Mouse (Mus musculus) midbrain, embryonic 10.5 days (tissue): ENCODE data around the gene Cd44. TPM values are rescaled to one million over a fixed set of nuclear protein-coding genes. Genes with fewer than 3 reads are reported as not detected.

ENCODE experiments used
- DNase-seq: peaks from one replicate; pipeline ENCODE4 v3.0.0-alpha.2; 2017; ENCODE audit warnings: low spot score
- H3K27ac ChIP-seq: fragments of 300-500 bp; sonication (generic); replicated peaks from 2 replicates; pipeline ENCODE4 v1.5.1; 2016; ENCODE audit warnings: mild to moderate bottlenecking
- H3K27me3 ChIP-seq: fragments of 300-500 bp; sonication (generic); 2 replicates; pipeline ENCODE4 v1.6.1; 2016; ENCODE audit warnings: low read depth, mild to moderate bottlenecking; ENCODE audit not compliant: poor library complexity, severe bottlenecking
- H3K36me3 ChIP-seq: fragments of 300-500 bp; sonication (generic); 2 replicates; pipeline ENCODE4 v1.6.1; 2016; ENCODE audit warnings: mild to moderate bottlenecking, moderate library complexity
- H3K4me1 ChIP-seq: fragments of 300-500 bp; sonication (generic); 2 replicates; pipeline ENCODE4 v1.6.1; 2016
- H3K4me3 ChIP-seq: fragments of 300-500 bp; sonication (generic); 2 replicates; pipeline ENCODE4 v1.5.1; 2016; ENCODE audit warnings: mild to moderate bottlenecking, moderate library complexity
- H3K9me3 ChIP-seq: fragments of 300-500 bp; sonication (generic); replicated peaks from 2 replicates; pipeline ENCODE4 v1.6.1; 2016; ENCODE audit warnings: mild to moderate bottlenecking
- WGBS: fragments of 180-500 bp; shearing (Covaris S2); methylation state at CpG from one replicate; pipeline ENCODE4 v1.1.7; 2016; 5-methylcytosine and 5-hydroxymethylcytosine counted together
- polyA plus RNA-seq: library from polyadenylated mRNA; unstranded; fragments of >200 nt; fragmentation: Nextera tagmentation; extraction: Ambion mirVana; gene quantifications from 2 replicates; pipeline ENCODE4 v1.2.1, GENCODE M21; 2016

The Cd44 gene
- polyA plus RNA-seq, 1 experiment from 2014 or later: 2.9 TPM

DNA sequence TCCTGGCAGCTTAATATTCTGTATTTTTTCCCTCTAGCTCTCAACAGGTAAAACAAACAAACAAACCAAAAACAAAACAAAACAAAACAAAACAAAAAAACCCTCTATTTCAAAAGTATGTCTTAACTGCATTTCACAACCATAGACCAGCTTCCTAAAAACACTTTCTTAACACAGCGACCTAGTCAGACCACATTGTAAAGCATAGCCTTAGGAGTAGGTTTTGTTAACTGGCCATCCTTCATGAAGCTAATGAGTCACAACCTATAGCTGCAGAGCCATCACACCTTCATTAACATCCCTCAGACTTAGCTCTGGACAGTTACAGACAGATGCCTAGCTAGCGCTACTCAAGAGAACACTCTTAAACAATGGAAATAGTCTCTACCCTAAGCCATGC, 37.9 kb downstream of the Cd44 start:
- Histone ChIP-seq H3K9me3 (no peaks in the 10 kb centered on the region), H3K4me3 (no peak overlapping the region), H3K36me3 (no peaks in the 10 kb centered on the region), H3K27ac (no peak overlapping the region), H3K4me1 (peaks cover 10% of the 10 kb centered on the region; the same call in 1 of the 2 replicates), H3K27me3 (no peaks in the 10 kb centered on the region)
- 94% methylated on average over 2 of the region's 2 CpGs for WGBS
- no peak for DNase-seq

GRCm38 (mm10) chr2:102862706-102863105, 38.8 kb downstream of the Cd44 start:
- no peak for DNase-seq
- no peak overlapping the region for H3K4me3 ChIP-seq
- 86% methylated on average over 7 of the region's 7 CpGs for WGBS
- no peaks in the 10 kb centered on the region for H3K36me3 ChIP-seq
- peaks cover 5% of the 10 kb centered on the region; the same call in 1 of the 2 replicates for H3K4me1 ChIP-seq
- H3K9me3 ChIP-seq: no peaks in the 10 kb centered on the region
- H3K27me3 ChIP-seq: no peaks in the 10 kb centered on the region
- H3K27ac ChIP-seq: no peak overlapping the region

GRCm38 (mm10) chr2:102858271-102858670, 43.2 kb downstream of the Cd44 start:
- no peak overlapping the region for H3K4me3 ChIP-seq
- H3K27me3 ChIP-seq: no peaks in the 10 kb centered on the region
- no peaks in the 10 kb centered on the region for H3K9me3 ChIP-seq
- H3K36me3 ChIP-seq: no peaks in the 10 kb centered on the region
- WGBS: 95% methylated on average over 6 of the region's 6 CpGs
- H3K4me1 ChIP-seq: no peaks in the 10 kb centered on the region
- DNase-seq: no peak
- H3K27ac ChIP-seq: no peak overlapping the region

DNA sequence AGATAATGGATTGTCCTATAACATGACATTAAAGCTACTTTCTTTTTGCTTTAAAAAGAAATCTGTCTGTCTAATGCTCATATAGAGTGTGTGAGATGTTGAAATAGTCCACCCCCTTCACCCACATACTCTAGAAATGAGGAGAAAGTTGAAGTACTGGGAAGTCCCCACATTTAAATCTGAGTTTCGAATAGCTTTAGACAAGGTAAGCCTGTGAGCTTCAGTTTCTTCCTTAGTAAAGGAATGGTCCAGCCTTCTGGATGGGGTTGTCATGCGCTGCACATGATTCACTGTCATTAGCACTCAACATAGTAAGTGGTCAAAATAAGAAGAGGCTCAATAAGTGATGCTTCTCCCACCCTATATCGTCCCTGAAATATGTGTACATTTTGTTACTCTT, 48.2 kb downstream of the Cd44 start:
- Histone ChIP-seq H3K9me3 (no peaks in the 10 kb centered on the region), H3K27me3 (peaks cover 12% of the 10 kb centered on the region), H3K4me1 (peaks cover 10% of the 10 kb centered on the region), H3K27ac (no peak overlapping the region), H3K36me3 (no peaks in the 10 kb centered on the region), H3K4me3 (no peak overlapping the region)
- DNase-seq: no peak
- WGBS: 92% methylated on average over 3 of the region's 3 CpGs

- no peak overlapping the region for H3K27ac ChIP-seq
- no peaks in the 10 kb centered on the region for H3K9me3 ChIP-seq
- H3K27me3 ChIP-seq: peaks cover 12% of the 10 kb centered on the region
- H3K4me3 ChIP-seq: no peak overlapping the region
- peaks cover 10% of the 10 kb centered on the region for H3K4me1 ChIP-seq
- H3K36me3 ChIP-seq: no peaks in the 10 kb centered on the region
- DNase-seq: no peak
- 84% methylated on average over 4 of the region's 4 CpGs for WGBS
These were observed 49.5 kb downstream of the Cd44 start for GRCm38 (mm10) chr2:102851936-102852477.

DNA sequence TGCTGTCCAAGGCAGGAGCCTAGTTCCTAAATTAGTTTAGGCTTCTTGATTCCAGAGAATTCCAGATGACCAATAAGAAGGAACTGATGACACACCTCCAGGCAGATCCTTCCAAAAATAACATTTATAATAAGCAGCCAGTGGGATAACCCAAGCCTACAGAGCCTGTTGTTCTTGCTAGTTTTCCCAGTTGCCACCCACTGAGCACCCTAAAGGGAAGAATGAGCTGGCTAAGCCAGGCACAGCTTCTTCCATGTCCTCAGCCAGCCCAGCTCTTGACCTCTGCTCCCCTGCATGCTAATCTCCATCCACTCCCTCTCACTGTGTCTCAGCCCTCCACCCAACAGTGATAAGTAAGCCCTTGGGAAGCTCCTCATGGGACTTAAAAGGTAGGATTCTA, 51.4 kb downstream of the Cd44 start:
- H3K36me3 ChIP-seq: no peaks in the 10 kb centered on the region
- peak; percentile 25 for DNase-seq

GRCm38 (mm10) chr2:102848811-102849433, 52.5 kb downstream of the Cd44 start:
- no peak for DNase-seq
- peaks cover 10% of the 10 kb centered on the region for H3K4me1 ChIP-seq
- no peak overlapping the region for H3K27ac ChIP-seq
- 91% methylated on average over 5 of the region's 5 CpGs for WGBS
- no peaks in the 10 kb centered on the region for H3K9me3 ChIP-seq
- H3K36me3 ChIP-seq: no peaks in the 10 kb centered on the region
- H3K4me3 ChIP-seq: no peak overlapping the region
- peaks cover 12% of the 10 kb centered on the region for H3K27me3 ChIP-seq

More for the DNA sequence above, 51.4 kb downstream of the Cd44 start:
- peaks cover 12% of the 10 kb centered on the region for H3K27me3 ChIP-seq
- no peak overlapping the region for H3K27ac ChIP-seq
- peaks cover 10% of the 10 kb centered on the region for H3K4me1 ChIP-seq
- no peak overlapping the region for H3K4me3 ChIP-seq
- H3K9me3 ChIP-seq: no peaks in the 10 kb centered on the region

- H3K27me3 ChIP-seq: no peaks in the 10 kb centered on the region
- H3K4me1 ChIP-seq: no peaks in the 10 kb centered on the region
- H3K4me3 ChIP-seq: no peak overlapping the region
- no peaks in the 10 kb centered on the region for H3K9me3 ChIP-seq
- DNase-seq: no peak
- H3K36me3 ChIP-seq: no peaks in the 10 kb centered on the region
- no peak overlapping the region for H3K27ac ChIP-seq
These were observed 60.2 kb downstream of the Cd44 start for GRCm38 (mm10) chr2:102841231-102841630.

DNA sequence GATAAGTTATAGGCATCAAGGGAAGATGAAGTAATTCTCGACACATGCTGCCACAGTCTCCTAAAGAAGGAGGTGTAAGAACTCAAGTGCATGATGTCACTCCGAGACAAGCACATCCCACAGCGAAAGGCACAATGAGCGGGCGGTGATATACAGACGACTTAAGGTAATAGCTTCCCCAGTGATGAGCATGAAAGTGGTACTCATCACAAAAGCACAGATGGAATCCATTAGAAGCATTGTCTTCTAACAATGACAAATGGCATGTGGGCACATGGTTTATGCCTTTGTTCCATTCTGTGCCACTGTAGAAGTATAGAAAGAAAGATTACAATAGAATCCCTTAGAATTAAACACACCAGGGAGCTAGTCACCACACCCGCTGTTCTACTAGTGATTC, 63.3 kb downstream of the Cd44 start:
- no peaks in the 10 kb centered on the region for H3K9me3 ChIP-seq
- no peak overlapping the region for H3K4me3 ChIP-seq
- no peaks in the 10 kb centered on the region for H3K27me3 ChIP-seq
- 85% methylated on average over 7 of the region's 7 CpGs for WGBS
- no peak overlapping the region for H3K27ac ChIP-seq
- no peak for DNase-seq
- no peaks in the 10 kb centered on the region for H3K4me1 ChIP-seq
- H3K36me3 ChIP-seq: no peaks in the 10 kb centered on the region

DNA sequence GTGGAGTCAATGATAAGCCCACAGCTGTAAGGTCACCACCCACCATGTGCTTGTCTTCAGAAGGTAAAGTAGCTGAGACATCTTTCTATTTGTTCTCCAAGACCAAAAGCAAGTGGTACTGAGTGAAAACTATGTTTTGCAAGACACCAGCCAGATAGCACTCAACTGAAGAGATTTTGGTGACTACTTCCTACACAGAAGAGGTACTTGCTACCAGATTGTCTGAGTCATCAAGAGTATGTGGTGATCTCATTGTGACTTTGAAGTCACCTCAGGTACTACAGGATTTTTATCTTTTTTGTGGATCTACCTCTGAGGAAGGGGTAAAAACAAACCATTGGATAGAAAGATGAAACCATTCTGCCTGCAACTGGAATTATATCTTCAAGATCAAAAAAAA, 69.9 kb downstream of the Cd44 start:
- Histone ChIP-seq H3K4me3 (no peak overlapping the region), H3K4me1 (no peaks in the 10 kb centered on the region), H3K36me3 (no peaks in the 10 kb centered on the region), H3K27me3 (no peaks in the 10 kb centered on the region), H3K9me3 (no peaks in the 10 kb centered on the region), H3K27ac (no peak overlapping the region)
- no peak for DNase-seq

DNA sequence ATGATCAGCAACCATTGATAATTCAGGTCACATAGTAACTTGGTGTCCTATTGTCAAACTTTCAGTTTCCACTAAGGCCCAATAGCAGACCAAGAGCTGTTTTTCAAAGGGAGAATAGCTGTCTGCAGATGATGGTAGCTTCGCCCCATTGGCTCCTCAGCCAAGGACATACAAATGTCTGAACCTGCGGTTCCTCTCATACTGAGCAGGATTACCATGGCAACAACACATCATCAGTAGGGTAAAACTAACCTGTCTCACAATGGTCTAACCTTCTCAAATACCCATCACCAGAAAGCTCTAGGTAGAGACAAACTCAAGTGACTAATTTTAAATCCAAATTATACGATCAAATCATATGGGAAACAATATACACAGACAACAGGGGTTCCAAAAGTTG, 72.3 kb downstream of the Cd44 start:
- no peaks in the 10 kb centered on the region for H3K4me1 ChIP-seq

DNA sequence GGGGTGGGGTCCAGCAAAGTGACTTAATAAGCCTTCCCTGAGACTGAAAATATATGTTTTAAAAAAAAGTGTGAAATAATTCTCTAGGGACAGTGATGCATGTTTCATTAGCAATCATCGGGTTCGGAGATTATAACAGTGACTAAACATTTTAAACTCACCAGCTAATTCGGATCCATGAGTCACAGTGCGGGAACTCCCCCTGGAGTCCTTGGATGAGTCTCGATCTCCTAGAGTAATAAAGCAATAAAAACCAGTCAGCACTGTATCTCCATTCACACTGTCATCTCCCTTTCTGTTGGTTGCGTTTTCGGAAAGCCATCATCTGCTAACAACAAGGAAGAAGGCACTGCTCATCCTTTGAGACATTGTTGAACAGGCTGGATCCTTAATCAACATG, 73.1 kb downstream of the Cd44 start:
- Histone ChIP-seq H3K4me1 (no peaks in the 10 kb centered on the region), H3K27ac (no peak overlapping the region), H3K36me3 (no peaks in the 10 kb centered on the region), H3K9me3 (no peaks in the 10 kb centered on the region), H3K4me3 (no peak overlapping the region), H3K27me3 (no peaks in the 10 kb centered on the region)
- WGBS: 96% methylated on average over 7 of the region's 7 CpGs
- no peak for DNase-seq

More for the DNA sequence above, 72.3 kb downstream of the Cd44 start:
- Histone ChIP-seq H3K36me3 (no peaks in the 10 kb centered on the region), H3K9me3 (no peaks in the 10 kb centered on the region), H3K4me3 (no peak overlapping the region), H3K27me3 (no peaks in the 10 kb centered on the region), H3K27ac (no peak overlapping the region)
- 84% methylated on average over 3 of the region's 3 CpGs for WGBS
- DNase-seq: no peak

DNA sequence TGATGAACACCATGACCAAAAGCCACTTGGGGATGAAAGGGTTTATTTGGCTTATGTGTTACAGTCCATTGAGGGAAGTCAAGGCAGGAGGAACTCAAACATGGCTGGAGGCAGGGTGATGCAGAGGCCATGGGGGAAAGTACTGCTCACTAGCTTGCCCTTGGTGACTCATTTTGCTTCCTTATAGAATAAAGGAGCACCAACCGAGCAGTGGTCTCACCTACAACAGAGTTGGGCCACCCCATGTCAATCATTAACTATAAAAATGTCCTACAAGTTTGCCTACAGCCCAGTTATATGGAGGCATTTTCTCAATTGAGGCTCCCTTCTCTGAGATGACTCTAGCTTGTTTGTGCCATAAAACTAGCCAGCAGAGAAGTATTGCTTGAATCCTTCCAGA, 73.6 kb downstream of the Cd44 start:
- Histone ChIP-seq H3K9me3 (no peaks in the 10 kb centered on the region), H3K36me3 (no peaks in the 10 kb centered on the region), H3K27ac (no peak overlapping the region), H3K4me3 (no peak overlapping the region), H3K27me3 (no peaks in the 10 kb centered on the region), H3K4me1 (no peaks in the 10 kb centered on the region)
- no peak for DNase-seq
- WGBS: 78% methylated on average over 1 of the region's 1 CpGs
